Mouse (Mus musculus): Measurements from ENCODE around the gene Mfap3l.

- TF ChIP-seq POLR2A (IDR thresholded peaks at IDR 0.05; ENCODE audit: control insufficient read depth, extremely low read depth, insufficient read depth, low read length, poor library complexity) (no peak), CTCF (IDR thresholded peaks at IDR 0.05; ENCODE audit: borderline replicate concordance, control insufficient read depth, extremely low read depth, insufficient read depth, low read length, poor library complexity) (no peak)
These were observed 1.1 kb upstream of the Mfap3l start for GRCm38 (mm10) chr8:60631504-60631934.

Data from thymus, adult 2 months (tissue).